Mouse (Mus musculus) midbrain, embryonic 11.5 days (tissue): ENCODE measurements at regions not wholly inside any gene's neighbourhood (a gene's known extent, or its start where the extent isn't known, plus 50 kb on each side); places are given as distances from the start of the nearest gene placed in this dataset.

Experiments used
- ATAC-seq: fragments of 200-750 bp; cut with Nextera tagmentation; 2 replicates; pipeline ENCODE4 v1.8.0; 2017; ENCODE audit warnings: moderate TSS enrichment, moderate library complexity; ENCODE audit not compliant: low FRiP score
- DNase-seq: peaks from one replicate; pipeline ENCODE4 v3.0.0; 2015; ENCODE audit warnings: low spot score; ENCODE audit errors: missing footprints
- H3K27ac ChIP-seq: fragments of 300-500 bp; sonication (generic); 2 replicates; pipeline ENCODE4 v1.5.1; 2014; ENCODE audit warnings: low read depth, low read length
- H3K27me3 ChIP-seq: fragments of 300-500 bp; sonication (generic); 2 replicates; pipeline ENCODE4 v1.6.1; 2014; ENCODE audit warnings: mild to moderate bottlenecking, low read length, moderate library complexity, mixed read lengths; ENCODE audit not compliant: control insufficient read depth, insufficient read depth
- H3K36me3 ChIP-seq: fragments of 300-500 bp; sonication (generic); 2 replicates; pipeline ENCODE4 v1.6.1; 2014; ENCODE audit warnings: mild to moderate bottlenecking, low read length, moderate library complexity, mixed read lengths; ENCODE audit not compliant: control insufficient read depth, insufficient read depth
- H3K4me1 ChIP-seq: fragments of 300-500 bp; sonication (generic); 2 replicates; pipeline ENCODE4 v1.6.1; 2014; ENCODE audit warnings: low read length; ENCODE audit not compliant: control insufficient read depth, insufficient read depth
- H3K4me2 ChIP-seq: fragments of 300-500 bp; sonication (generic); 2 replicates; pipeline ENCODE4 v1.6.1; 2014; ENCODE audit warnings: mild to moderate bottlenecking, moderate library complexity
- H3K4me3 ChIP-seq: fragments of 300-500 bp; sonication (generic); 2 replicates; pipeline ENCODE4 v1.5.1; 2014; ENCODE audit warnings: low read depth, low read length
- H3K9ac ChIP-seq: fragments of 300-500 bp; sonication (generic); 2 replicates; pipeline ENCODE4 v1.6.1; 2014; ENCODE audit warnings: low read length
- H3K9me3 ChIP-seq: fragments of 300-500 bp; sonication (generic); 2 replicates; pipeline ENCODE4 v1.6.1; 2016; ENCODE audit warnings: low read length; ENCODE audit not compliant: control insufficient read depth
- WGBS: fragments of 180-500 bp; shearing (Covaris S2); extraction: QIAGEN DNeasy Blood & Tissue Kit; methylation state at CpG from one replicate; pipeline ENCODE4 v1.1.7; 2014; 5-methylcytosine and 5-hydroxymethylcytosine counted together

DNA sequence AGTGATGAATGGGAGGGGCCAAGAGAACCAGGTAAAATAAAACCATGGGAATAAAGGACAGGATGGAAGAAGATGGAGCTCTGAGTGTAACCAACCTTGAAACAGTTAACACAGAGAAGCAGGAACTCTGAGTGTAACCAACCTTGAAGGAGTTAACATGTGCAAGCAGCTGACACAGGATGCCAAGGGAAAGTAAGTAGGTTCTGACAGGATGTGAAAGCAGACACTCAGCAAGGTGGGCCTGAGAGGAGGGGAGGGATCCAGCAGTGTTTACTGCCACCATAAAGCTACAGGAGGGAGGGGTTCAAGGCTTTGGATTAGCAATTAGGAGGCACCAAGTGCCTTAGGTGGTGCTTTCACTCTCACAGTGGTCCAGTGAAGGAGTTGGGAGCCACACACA, 213.3 kb downstream of the Gm21750 start:
- Histone ChIP-seq H3K9ac (no peak overlapping the region), H3K4me1 (no peaks in the 10 kb centered on the region), H3K4me2 (no peak overlapping the region), H3K36me3 (no peaks in the 10 kb centered on the region), H3K4me3 (no peak overlapping the region), H3K9me3 (no peaks in the 10 kb centered on the region), H3K27me3 (no peaks in the 10 kb centered on the region), H3K27ac (no peak overlapping the region)
- DNase-seq (no peak), ATAC-seq (no peak)

DNA sequence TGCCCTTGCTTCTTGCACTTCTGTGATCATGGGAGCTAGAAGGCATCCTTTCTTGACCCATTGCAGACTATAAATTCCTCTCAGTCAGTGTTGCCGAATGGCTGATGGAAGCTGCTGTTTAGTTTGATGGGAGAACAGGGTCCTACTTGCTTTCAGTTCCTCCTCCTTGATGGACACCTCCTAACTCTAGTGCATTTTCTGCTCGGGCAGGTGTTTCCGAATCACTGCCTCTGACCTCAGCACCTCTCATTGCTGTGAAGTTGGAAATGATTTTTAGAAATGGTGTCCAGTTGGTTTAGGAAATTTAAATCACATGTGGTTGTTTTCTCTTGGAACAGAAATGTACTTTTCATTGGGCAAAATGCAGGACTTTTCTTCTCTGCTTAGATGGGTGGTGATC, 214.9 kb downstream of the Gm21750 start:
- no peak for DNase-seq
- Histone ChIP-seq H3K27ac (no peak overlapping the region), H3K4me2 (no peak overlapping the region), H3K4me1 (no peaks in the 10 kb centered on the region), H3K4me3 (no peak overlapping the region), H3K36me3 (no peaks in the 10 kb centered on the region), H3K9ac (no peak overlapping the region), H3K27me3 (no peaks in the 10 kb centered on the region), H3K9me3 (no peaks in the 10 kb centered on the region)
- WGBS = 91% methylated on average over 3 of the region's 3 CpGs
- ATAC-seq = no peak

DNA sequence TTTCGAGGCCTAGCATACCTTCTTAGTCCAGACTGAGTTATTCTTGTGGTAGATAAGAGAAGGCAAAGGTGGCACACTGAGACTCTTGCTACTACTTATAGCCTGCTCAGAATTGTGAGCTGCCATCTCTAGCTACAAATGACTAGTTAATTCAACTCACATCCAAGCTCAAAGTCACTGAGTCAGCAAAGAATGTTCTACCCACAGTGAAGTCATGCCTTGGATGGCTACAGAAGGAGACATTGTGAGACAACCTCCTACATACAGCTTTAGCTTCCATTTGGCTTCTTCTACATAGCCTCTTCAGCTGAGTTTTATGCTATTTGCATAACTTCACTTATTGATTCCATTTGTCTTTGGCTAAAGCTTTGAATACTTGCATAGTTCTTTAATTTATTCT, 217.2 kb downstream of the Gm21750 start:
- Histone ChIP-seq H3K4me3 (no peak overlapping the region), H3K4me2 (no peak overlapping the region), H3K36me3 (no peaks in the 10 kb centered on the region), H3K9me3 (no peaks in the 10 kb centered on the region), H3K4me1 (no peaks in the 10 kb centered on the region), H3K27ac (no peak overlapping the region), H3K9ac (no peak overlapping the region), H3K27me3 (no peaks in the 10 kb centered on the region)
- ATAC-seq (no peak), DNase-seq (no peak)
- WGBS = 72% methylated on average over 1 of the region's 1 CpGs

DNA sequence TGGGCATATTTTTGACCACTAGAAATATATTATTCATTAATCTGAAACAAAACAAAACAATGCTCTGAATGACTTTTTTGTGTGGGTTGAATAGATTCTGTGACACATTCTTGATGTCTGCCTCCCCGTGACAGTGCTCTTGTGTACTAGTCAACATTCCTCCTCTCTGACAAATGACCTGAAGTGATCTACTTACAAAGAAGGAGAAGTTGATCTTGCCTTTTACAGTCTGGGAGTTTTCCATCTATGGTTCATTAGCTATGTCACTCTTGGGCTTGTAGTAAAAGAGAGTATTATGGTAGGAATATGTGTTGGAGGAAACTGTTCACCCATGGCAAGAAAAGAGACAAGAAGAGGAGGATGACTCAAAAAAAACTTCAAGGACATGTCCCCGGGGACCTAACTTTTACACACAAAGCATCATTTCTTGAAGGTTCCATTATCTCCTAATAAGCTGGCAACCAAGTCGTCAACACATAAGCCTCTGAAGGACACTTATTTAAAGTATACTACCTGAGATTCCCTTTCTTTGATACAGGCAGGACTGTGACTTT, 217.9 kb downstream of the Gm21750 start:
- Histone ChIP-seq H3K9ac (no peak overlapping the region), H3K36me3 (no peaks in the 10 kb centered on the region), H3K27ac (no peak overlapping the region), H3K9me3 (no peaks in the 10 kb centered on the region), H3K4me1 (no peaks in the 10 kb centered on the region), H3K27me3 (no peaks in the 10 kb centered on the region), H3K4me2 (no peak overlapping the region), H3K4me3 (no peak overlapping the region)
- DNase-seq = no peak
- WGBS = 83% methylated on average over 3 of the region's 3 CpGs
- ATAC-seq = no peak

DNA sequence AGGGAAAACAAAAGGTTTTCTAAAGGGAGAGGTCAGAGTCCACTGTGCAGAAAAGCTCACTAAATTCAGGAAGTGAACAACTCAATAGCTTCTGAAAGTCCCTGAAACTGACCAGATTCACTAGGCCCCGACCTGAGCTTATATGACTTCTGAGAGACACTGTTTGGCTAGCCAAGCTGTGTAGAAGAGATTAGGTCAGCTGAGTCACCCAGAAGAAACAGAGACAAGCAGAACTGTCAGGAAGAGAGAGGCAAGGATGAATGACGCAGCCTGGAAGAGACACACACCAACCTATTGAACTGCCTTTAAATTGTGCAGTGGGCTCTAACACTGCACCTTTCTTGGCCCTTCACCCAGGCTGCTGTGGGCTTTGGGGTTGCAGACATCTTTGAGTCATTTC, 230.4 kb downstream of the Gm21750 start:
- Histone ChIP-seq H3K27me3 (no peaks in the 10 kb centered on the region), H3K4me1 (no peaks in the 10 kb centered on the region), H3K4me2 (no peak overlapping the region), H3K27ac (no peak overlapping the region), H3K9ac (no peak overlapping the region), H3K9me3 (no peaks in the 10 kb centered on the region), H3K4me3 (no peak overlapping the region), H3K36me3 (no peaks in the 10 kb centered on the region)
- 74% methylated on average over 2 of the region's 2 CpGs for WGBS
- ATAC-seq (no peak), DNase-seq (no peak)

DNA sequence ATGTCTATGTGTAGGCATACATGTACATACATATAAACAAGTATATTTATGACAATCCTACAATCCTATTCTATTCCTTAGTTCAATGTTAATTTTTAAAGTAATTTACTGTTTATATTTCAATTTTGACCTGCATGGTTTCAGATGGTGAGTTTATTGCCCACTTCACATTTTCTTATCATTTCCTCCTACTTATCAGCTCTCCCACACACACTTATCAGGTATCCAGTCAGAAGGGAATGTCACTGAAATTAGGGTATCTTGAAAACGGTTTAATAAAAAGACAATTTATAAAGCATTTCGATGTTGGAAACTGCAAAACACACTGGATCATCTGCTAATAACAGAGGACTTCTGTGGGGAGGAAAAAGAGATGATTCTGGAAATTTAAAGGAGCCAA, 233.8 kb downstream of the Gm21750 start:
- Histone ChIP-seq H3K4me3 (no peak overlapping the region), H3K9ac (no peak overlapping the region), H3K9me3 (no peaks in the 10 kb centered on the region), H3K36me3 (no peaks in the 10 kb centered on the region), H3K27me3 (no peaks in the 10 kb centered on the region), H3K27ac (no peak overlapping the region), H3K4me1 (no peaks in the 10 kb centered on the region), H3K4me2 (no peak overlapping the region)
- DNase-seq (no peak), ATAC-seq (no peak)
- 76% methylated on average over 2 of the region's 2 CpGs for WGBS

DNA sequence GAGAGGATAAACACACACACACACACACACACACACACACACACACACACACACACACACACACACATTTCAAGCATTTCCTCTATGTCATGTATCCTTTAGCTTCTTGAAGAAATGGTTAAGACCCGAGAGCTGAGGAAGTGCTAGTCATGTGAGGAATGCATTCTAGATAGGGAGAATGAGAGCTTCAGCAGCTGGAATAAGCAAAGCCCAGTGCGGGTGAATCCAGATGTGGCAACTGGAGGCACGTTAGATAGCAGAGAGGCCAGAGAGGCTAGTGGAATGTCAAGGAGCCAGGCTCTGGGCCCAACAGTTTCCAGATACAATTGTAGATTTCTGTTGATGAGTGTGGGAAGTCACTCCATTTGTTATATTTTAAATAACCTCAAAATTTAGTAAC, 234.2 kb downstream of the Gm21750 start:
- H3K9me3 ChIP-seq = no peaks in the 10 kb centered on the region
- DNase-seq = no peak
- H3K36me3 ChIP-seq = no peaks in the 10 kb centered on the region
- ATAC-seq = no peak
- H3K4me1 ChIP-seq = no peaks in the 10 kb centered on the region
- H3K9ac ChIP-seq = no peak overlapping the region
- no peak overlapping the region for H3K27ac ChIP-seq
- no peak overlapping the region for H3K4me3 ChIP-seq
- whole genome bisulfite sequencing = 80% methylated on average over 3 of the region's 3 CpGs
- H3K4me2 ChIP-seq = no peak overlapping the region
- H3K27me3 ChIP-seq = no peaks in the 10 kb centered on the region

DNA sequence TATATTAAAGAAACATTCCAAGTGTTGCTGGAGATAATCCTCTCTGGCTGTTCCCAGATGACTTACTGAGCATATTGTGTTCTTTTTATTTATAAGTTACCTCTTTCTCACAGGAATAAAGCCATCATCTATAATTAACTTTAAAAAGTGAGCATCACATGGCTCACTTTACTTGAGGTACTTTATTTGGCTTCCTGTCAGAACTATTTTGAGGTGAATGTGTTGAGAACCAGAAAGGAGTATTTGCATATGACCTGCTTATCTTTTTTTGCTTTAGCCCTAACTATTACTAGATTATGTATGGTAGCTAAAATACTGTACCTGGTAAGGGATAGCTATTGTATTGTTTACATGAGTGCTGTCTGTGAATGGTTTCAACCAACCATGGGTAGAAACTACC, 238.1 kb downstream of the Gm21750 start:
- Histone ChIP-seq H3K4me2 (no peak overlapping the region), H3K9me3 (no peaks in the 10 kb centered on the region), H3K27me3 (no peaks in the 10 kb centered on the region), H3K4me3 (no peak overlapping the region), H3K4me1 (no peaks in the 10 kb centered on the region), H3K9ac (no peak overlapping the region), H3K27ac (no peak overlapping the region), H3K36me3 (no peaks in the 10 kb centered on the region)
- no peak for ATAC-seq
- no peak for DNase-seq

DNA sequence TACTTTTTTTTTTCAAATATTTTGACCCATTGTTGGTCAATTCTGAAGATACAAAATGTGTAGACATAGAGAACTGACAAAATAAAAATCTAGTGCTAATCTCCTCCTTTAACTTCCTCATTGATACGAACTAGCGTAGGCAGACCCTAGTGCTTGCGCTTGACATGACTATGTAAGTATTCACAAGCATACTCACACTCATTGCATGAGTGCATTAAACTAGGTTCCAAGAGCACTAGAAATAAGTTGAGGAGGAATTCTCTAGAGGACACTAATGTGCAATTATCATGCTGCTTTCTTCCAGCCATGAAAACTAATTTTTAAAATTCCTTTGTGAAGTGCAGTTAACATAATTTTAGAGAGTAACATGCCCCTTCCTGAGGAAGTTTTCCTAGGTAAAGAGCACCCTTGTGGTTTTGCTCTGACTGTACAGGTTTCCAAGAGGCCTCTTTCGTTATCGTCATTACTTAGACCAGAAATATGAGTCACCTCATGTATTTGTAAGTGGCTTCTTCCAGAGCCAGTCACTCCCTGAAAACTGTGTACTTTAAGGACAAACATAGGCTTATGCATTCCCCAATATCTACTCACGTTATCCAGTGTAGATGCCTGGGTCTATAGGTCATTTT, 241.2 kb downstream of the Gm21750 start:
- Histone ChIP-seq H3K9ac (no peak overlapping the region), H3K27ac (no peak overlapping the region), H3K4me1 (no peaks in the 10 kb centered on the region), H3K27me3 (no peaks in the 10 kb centered on the region), H3K4me3 (no peak overlapping the region), H3K36me3 (no peaks in the 10 kb centered on the region), H3K4me2 (no peak overlapping the region), H3K9me3 (no peaks in the 10 kb centered on the region)
- DNase-seq (no peak), ATAC-seq (no peak)
- WGBS = 92% methylated on average over 6 of the region's 6 CpGs
